Mouse (Mus musculus): ENCODE results near the gene Mnx1.
A peak's percentile ranks its signal among the peaks of the same experiment; 100 is the strongest.
"Not testable (repeated sequence)": the region's sequence is repeated elsewhere in the genome, so short reads cannot be mapped to it uniquely, and the experiment has no call there.

The Mnx1 gene

GRCm38 (mm10) chr5:29468351-29469065 lies 9.8 kb downstream of the Mnx1 start:
- no peak for DNase-seq

DNA sequence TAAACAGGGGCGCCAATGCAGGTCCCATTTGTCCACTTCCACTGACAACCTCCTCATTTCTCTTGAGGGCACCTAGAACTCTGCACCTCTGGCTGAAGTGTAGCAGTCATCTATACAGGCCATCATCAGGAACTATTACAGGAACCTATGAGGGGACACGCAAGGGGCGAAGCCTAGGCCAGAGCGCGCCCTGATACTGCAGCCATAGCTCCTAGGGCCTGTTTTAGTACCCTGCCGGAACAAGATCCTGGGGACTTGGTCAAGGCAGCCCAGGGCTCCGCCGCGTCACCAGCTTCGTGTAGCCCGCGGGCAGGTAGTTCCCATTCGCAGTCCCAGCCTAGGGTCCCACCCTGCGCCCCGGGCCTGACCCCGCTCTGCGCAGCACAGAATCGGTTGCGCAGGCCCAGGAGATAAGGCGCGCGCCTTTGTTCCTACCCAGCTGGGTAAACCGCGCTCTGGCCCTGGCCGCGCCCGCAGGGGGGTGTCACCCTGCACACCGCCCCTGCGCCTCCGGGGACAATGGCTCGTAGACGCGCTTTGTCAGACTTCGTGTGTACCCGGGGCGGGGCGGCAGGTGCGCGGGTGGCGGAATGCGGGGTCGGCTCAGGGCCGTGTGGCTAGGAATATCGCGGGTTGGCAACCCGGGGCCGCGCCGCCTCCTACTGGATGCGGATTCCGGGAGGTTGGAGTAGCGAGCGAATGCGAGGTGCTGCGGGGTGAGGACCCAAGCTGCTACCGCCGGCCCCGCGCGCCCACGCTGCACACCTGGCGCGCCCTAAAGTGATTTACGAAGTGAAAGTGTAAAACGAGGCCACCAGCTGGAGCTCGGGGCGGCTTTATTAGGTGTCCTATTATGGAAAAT lies 10.6 kb downstream of the Mnx1 start:
- peak in 1 of 2 experiments; percentile 23 for DNase-seq

DNA sequence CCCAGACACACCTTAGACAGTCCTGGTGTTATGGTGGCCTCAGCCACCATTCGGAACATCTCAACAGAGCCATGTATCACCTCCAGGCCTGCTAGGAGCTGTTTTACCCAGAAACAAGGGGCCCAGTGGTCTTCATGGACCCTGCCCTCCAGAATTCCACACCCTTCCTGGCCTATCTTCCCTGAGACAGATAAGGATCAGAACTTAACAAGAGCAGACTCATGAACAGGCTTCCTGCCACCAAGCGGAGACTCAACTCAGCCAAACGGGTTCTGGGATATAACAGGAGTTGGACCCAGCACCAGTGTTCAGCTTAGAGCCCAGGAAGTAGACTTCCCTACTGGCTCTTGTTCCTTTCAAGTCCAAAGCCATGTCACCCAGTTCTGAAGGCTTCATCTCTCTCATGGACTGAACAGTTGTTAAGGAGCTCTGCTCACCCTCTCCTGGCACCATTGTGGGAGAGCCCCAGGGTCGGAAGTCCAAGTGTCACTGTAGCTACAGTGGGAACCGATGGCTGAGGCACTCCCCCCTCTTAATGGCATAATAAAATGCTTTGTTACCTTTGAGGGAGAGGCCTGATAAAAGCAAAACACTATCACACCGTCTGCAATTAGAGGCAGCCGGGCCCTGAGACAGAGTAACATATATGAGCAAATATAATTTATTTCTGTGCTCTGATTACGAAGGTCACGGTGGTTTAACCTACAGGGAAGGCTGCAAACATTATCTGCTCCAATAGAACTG lies 15.2 kb downstream of the Mnx1 start:
- no peak for DNase-seq

GRCm38 (mm10) chr5:29456895-29457656 lies 21.2 kb downstream of the Mnx1 start:
- no peak for DNase-seq

DNA sequence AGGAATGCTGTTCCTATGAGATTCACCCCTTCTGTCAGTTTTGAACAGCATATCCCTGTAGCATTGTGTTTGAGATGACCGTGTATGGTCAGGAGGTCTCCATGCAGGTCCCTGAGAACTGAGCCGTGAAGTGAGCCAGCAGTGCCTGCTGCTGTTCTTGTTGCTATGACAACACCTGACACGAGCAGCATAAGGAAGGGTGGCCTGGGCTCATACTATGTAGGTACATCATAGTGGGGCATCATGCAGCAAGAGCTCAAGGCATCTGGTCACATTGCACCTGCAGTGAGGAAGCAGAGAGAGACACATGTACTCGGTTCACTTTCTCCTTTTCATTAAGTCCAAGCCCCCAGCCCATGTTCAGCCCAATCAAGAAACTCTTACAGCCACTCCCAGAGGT lies 25.9 kb downstream of the Mnx1 start:
- DNase-seq = no peak

GRCm38 (mm10) chr5:29445275-29445674 lies 33.0 kb downstream of the Mnx1 start:
- DNase-seq = no peak

DNA sequence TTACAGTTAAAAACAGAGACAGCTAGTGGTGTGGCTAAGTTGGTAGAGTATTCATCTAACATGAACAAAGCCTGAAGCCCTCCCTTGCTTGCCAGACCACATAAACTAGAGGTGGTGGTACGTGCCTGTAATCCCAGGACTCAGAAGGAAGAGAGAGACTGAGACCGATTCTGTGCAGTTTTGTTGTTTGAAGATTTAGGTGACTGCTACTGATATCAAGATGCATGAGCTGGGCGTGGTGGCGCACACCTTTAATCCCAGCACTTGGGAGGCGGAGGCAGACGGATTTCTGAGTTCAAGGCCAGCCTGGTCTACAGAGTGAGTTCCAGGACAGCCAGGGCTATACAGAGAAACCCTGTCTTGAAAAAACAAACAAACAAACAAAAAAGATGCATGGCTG lies 41.5 kb downstream of the Mnx1 start:
- DNase-seq = not testable (repeated sequence)

GRCm38 (mm10) chr5:29435491-29435890 lies 42.8 kb downstream of the Mnx1 start:
- DNase-seq = no peak

DNA sequence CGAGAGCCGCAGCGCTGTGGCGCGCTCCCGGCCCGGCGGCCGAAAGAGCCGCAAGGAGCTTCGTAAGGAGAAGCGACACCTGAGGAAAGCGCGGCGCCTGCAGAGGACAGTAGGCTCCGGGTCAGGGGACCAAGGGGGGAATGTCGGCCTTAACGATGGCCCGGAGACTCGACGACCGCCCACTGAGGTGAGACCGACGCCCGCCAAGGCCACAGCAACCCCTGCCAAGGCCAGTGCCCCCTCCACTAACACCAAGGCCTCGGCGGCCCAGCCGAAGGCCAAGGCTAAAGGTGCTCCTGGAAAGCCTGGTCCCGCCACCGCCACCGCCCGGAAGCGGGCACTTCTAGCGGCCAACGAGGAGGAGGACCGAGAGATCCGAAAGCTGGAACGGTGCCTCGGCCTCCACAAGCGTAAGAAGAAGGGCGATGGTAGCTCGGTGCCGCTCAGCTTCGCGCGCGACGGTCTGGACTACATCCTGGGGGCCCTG lies 43.4 kb downstream of the Mnx1 start:
- peak; percentile 56 to 68 for DNase-seq

- DNase-seq = peak; percentile 92 to 95
These were observed 43.9 kb downstream of the Mnx1 start, which contains the start of gene Nom1 for GRCm38 (mm10) chr5:29434228-29434871. Gene Nom1, plus strand, starts transcription at chr5:29434664.

GRCm38 (mm10) chr5:29423330-29423729 lies 54.9 kb downstream of the Mnx1 start:
- not testable (repeated sequence) for DNase-seq

Measured in kidney, postnatal 4 days (tissue).